Mouse (Mus musculus): Measurements from ENCODE around the gene Tamm41.

Gene Tamm41

GRCm38 (mm10) chr6:114970386-114970785 lies 67.3 kb downstream of the Tamm41 start:
- no peak for DNase-seq

GRCm38 (mm10) chr6:114969213-114970120 lies 68.2 kb downstream of the Tamm41 start, which contains the start of gene Vgll4:
Vgll4 (minus strand) TSS chr6:114969994.
- DNase-seq, result peak; percentile 6 to 8

GRCm38 (mm10) chr6:114968361-114969212 lies 69.1 kb downstream of the Tamm41 start:
- peak; percentile 14 to 31 for DNase-seq

- no peak for DNase-seq
These were observed 70.1 kb downstream of the Tamm41 start for GRCm38 (mm10) chr6:114967623-114968022.

GRCm38 (mm10) chr6:114966396-114967154 lies 71.1 kb downstream of the Tamm41 start:
- DNase-seq, result no peak

GRCm38 (mm10) chr6:114965802-114966201 lies 71.9 kb downstream of the Tamm41 start:
- no peak for DNase-seq

GRCm38 (mm10) chr6:114965396-114965795 lies 72.3 kb downstream of the Tamm41 start:
- no peak for DNase-seq

- DNase-seq, result no peak
These were observed 73.4 kb downstream of the Tamm41 start for GRCm38 (mm10) chr6:114964235-114964634.

GRCm38 (mm10) chr6:114963636-114964035 lies 74.0 kb downstream of the Tamm41 start:
- no peak for DNase-seq

- DNase-seq, result no peak
These were observed 76.2 kb downstream of the Tamm41 start for GRCm38 (mm10) chr6:114961276-114962068.

GRCm38 (mm10) chr6:114959012-114959398 lies 78.7 kb downstream of the Tamm41 start:
- no peak for DNase-seq

- DNase-seq, result no peak
These were observed 79.2 kb downstream of the Tamm41 start for GRCm38 (mm10) chr6:114958249-114959011.

- DNase-seq, result no peak
These were observed 79.9 kb downstream of the Tamm41 start for GRCm38 (mm10) chr6:114957756-114958155.

GRCm38 (mm10) chr6:114954496-114954895 lies 83.2 kb downstream of the Tamm41 start:
- no peak for DNase-seq
